Comparison of ENCODE assay signal across 10 mouse cellular contexts in genomic region chr2:85136831-85137520, GRCm38 (mm10). TPM values are rescaled to one million over a fixed set of nuclear protein-coding genes. Genes with fewer than 3 reads are reported as not detected.
DNase-seq lines count a peak whose midpoint lies in the region; ATAC-seq and TF ChIP-seq lines count a peak whose summit lies in the region.
"Had no signal": no experiment of that assay in that cellular context is flagged by ENCODE, and none has a peak within 500 bp of the region (broad histone marks: within the 10 kb centered on the region; RNA-seq: fewer than 3 reads in every experiment).

No protein-coding gene starts in this region.

- H3K4me2 ChIP-seq in heart, embryonic 15.5 days, result no peak overlapping the region
- no peak overlapping the region for H3K4me2 ChIP-seq in midbrain, embryonic 11.5 days
- no peak overlapping the region for H3K4me2 ChIP-seq in midbrain, embryonic 16.5 days (ENCODE audit: low read length)
- H3K4me2 ChIP-seq in limb, embryonic 13.5 days (replicated peaks), result no peak overlapping the region
- no peak overlapping the region for H3K4me2 ChIP-seq in stomach, postnatal 0 days (replicated peaks; ENCODE audit: low read depth)

- WGBS in heart, embryonic 15.5 days, result 65% methylated on average over 21 of the region's 21 CpGs
- WGBS in midbrain, embryonic 11.5 days, result 83% methylated on average over 21 of the region's 21 CpGs
- 89% methylated on average over 21 of the region's 21 CpGs for WGBS in midbrain, embryonic 16.5 days
- 76% methylated on average over 21 of the region's 21 CpGs for WGBS in limb, embryonic 13.5 days
- WGBS in stomach, postnatal 0 days, result 79% methylated on average over 21 of the region's 21 CpGs

- peak overlapping the region; percentile 29 for H3K4me3 ChIP-seq in heart, embryonic 15.5 days
- no peak overlapping the region for H3K4me3 ChIP-seq in midbrain, embryonic 11.5 days (ENCODE audit: low read depth, low read length)
- H3K4me3 ChIP-seq in midbrain, embryonic 16.5 days (ENCODE audit: low read depth, low read length), result no peak overlapping the region
- peak overlapping the region; percentile 17 for H3K4me3 ChIP-seq in limb, embryonic 13.5 days
- H3K4me3 ChIP-seq in stomach, postnatal 0 days (ENCODE audit: low read depth, low read length), result peak overlapping the region; percentile 25

- no peaks in the 10 kb centered on the region for H3K9me3 ChIP-seq in heart, embryonic 15.5 days (replicated peaks)
- no peaks in the 10 kb centered on the region for H3K9me3 ChIP-seq in midbrain, embryonic 11.5 days (ENCODE audit: control insufficient read depth, low read length)
- H3K9me3 ChIP-seq in midbrain, embryonic 16.5 days (replicated peaks; ENCODE audit: control insufficient read depth, low read length, poor library complexity, severe bottlenecking), result no peaks in the 10 kb centered on the region
- no peaks in the 10 kb centered on the region for H3K9me3 ChIP-seq in limb, embryonic 13.5 days
- no peaks in the 10 kb centered on the region for H3K9me3 ChIP-seq in stomach, postnatal 0 days (ENCODE audit: control insufficient read depth, low read length)

- no peaks in the 10 kb centered on the region for H3K36me3 ChIP-seq in heart, embryonic 15.5 days
- H3K36me3 ChIP-seq in midbrain, embryonic 11.5 days (ENCODE audit: control insufficient read depth, insufficient read depth, low read length), result no peaks in the 10 kb centered on the region
- H3K36me3 ChIP-seq in midbrain, embryonic 16.5 days (ENCODE audit: control insufficient read depth, insufficient read depth, low read length), result no peaks in the 10 kb centered on the region
- H3K36me3 ChIP-seq in limb, embryonic 13.5 days, result no peaks in the 10 kb centered on the region
- no peaks in the 10 kb centered on the region for H3K36me3 ChIP-seq in stomach, postnatal 0 days (ENCODE audit: control insufficient read depth, insufficient read depth, low read length)

- no peak for TF ChIP-seq EP300 in stomach, postnatal 0 days (optimal IDR thresholded peaks at IDR 0.05)

- no peak for DNase-seq in heart, adult 18-20 months
- DNase-seq in midbrain, embryonic 11.5 days (ENCODE audit: low spot score, missing footprints), result peak; percentile 78
- DNase-seq in stomach, postnatal 0 days (ENCODE audit: low spot score), result no peak
- no peak for DNase-seq in c-Kit-positive CD71-positive TER-119-positive erythroid progenitor cells, embryonic 14.5 days (ENCODE audit: low spot score)
- DNase-seq in ovary, postnatal 10 days (ENCODE audit: low spot score), result no peak

- H3K27me3 ChIP-seq in heart, embryonic 15.5 days, result 0 out of 2 replicates have a peak, but pooled peaks cover 7% of the 10 kb centered on the region
- no peaks in the 10 kb centered on the region; the same call in 1 of the 2 replicates for H3K27me3 ChIP-seq in midbrain, embryonic 11.5 days (ENCODE audit: control insufficient read depth, insufficient read depth, low read length)
- H3K27me3 ChIP-seq in midbrain, embryonic 16.5 days (ENCODE audit: control insufficient read depth, insufficient read depth, low read depth, low read length), result no peaks in the 10 kb centered on the region
- peaks cover 22% of the 10 kb centered on the region for H3K27me3 ChIP-seq in limb, embryonic 13.5 days
- no peaks in the 10 kb centered on the region for H3K27me3 ChIP-seq in stomach, postnatal 0 days (ENCODE audit: control insufficient read depth, insufficient read depth, low read length)

- H3K27ac ChIP-seq in heart, embryonic 15.5 days, result peak overlapping the region; percentile 4
- H3K27ac ChIP-seq in midbrain, embryonic 11.5 days (ENCODE audit: low read depth, low read length), result no peak overlapping the region
- H3K27ac ChIP-seq in midbrain, embryonic 16.5 days (ENCODE audit: low read length), result no peak overlapping the region
- H3K27ac ChIP-seq in limb, embryonic 13.5 days, result peak overlapping the region; percentile 28; the same call in 1 of the 2 replicates
- 0 out of 2 replicates have a peak overlapping the region, but pooled peaks have one; percentile 40 for H3K27ac ChIP-seq in stomach, postnatal 0 days (replicated peaks)

- no peak overlapping the region for H3K9ac ChIP-seq in heart, embryonic 15.5 days
- no peak overlapping the region for H3K9ac ChIP-seq in midbrain, embryonic 11.5 days (ENCODE audit: low read length)
- H3K9ac ChIP-seq in midbrain, embryonic 16.5 days (ENCODE audit: low read depth, low read length), result no peak overlapping the region
- no peak overlapping the region for H3K9ac ChIP-seq in limb, embryonic 13.5 days
- H3K9ac ChIP-seq in stomach, postnatal 0 days (ENCODE audit: low read length), result no peak overlapping the region

- no peak for TF ChIP-seq CTCF in stomach, postnatal 0 days (IDR thresholded peaks at IDR 0.05; ENCODE audit: low read depth)

- H3K4me1 ChIP-seq in heart, embryonic 15.5 days (replicated peaks), result peaks cover 16% of the 10 kb centered on the region
- H3K4me1 ChIP-seq in midbrain, embryonic 11.5 days (ENCODE audit: control insufficient read depth, insufficient read depth, low read length), result no peaks in the 10 kb centered on the region
- H3K4me1 ChIP-seq in midbrain, embryonic 16.5 days (ENCODE audit: control insufficient read depth, insufficient read depth, low read length), result no peaks in the 10 kb centered on the region
- no peaks in the 10 kb centered on the region for H3K4me1 ChIP-seq in limb, embryonic 13.5 days
- H3K4me1 ChIP-seq in stomach, postnatal 0 days (replicated peaks; ENCODE audit: control insufficient read depth, insufficient read depth), result 0 out of 2 replicates have a peak, but pooled peaks cover 2% of the 10 kb centered on the region

- ATAC-seq in heart, embryonic 15.5 days (replicated peaks; ENCODE audit: insufficient number of reproducible peaks, insufficient read depth, low FRiP score, low read depth), result no peak
- ATAC-seq in midbrain, embryonic 11.5 days (ENCODE audit: low FRiP score), result peak; percentile 35; the same call in 1 of the 2 replicates
- ATAC-seq in midbrain, embryonic 16.5 days, result no peak
- no peak; the same call in 1 of the 2 replicates for ATAC-seq in limb, embryonic 13.5 days (ENCODE audit: low FRiP score, low read depth)
- ATAC-seq in stomach, postnatal 0 days (ENCODE audit: low FRiP score, low TSS enrichment), result no peak

RNA-seq across cellular contexts. Expression of gene Aplnr, which starts 1.0 kb away (rescaled TPM):
- 36.0 and 47.7 TPM in 2 replicates for polyA plus RNA-seq in heart, embryonic 15.5 days (2015; fragmentation: Nextera tagmentation; extraction: Ambion mirVana)
- 10 to 100 TPM in 1 of 2 experiments, 1 to 10 TPM in 1; 5.7 to 11.3 TPM for total RNA-seq in heart, adult 18-20 months (2021)
- 29.8 and 29.9 TPM in 2 replicates for polyA plus RNA-seq in midbrain, embryonic 11.5 days (2014; fragmentation: Nextera tagmentation; extraction: Ambion mirVana)
- 24.8 and 26.3 TPM in 2 replicates for polyA plus RNA-seq in midbrain, embryonic 16.5 days (2015; fragmentation: Nextera tagmentation; extraction: Ambion mirVana)
- polyA plus RNA-seq in limb, embryonic 13.5 days (2015; fragmentation: Nextera tagmentation; extraction: Ambion mirVana), result 42.2 and 49.7 TPM in 2 replicates
- 25.1 and 28.0 TPM in 2 replicates for polyA plus RNA-seq in stomach, postnatal 0 days (2015; fragmentation: Nextera tagmentation; extraction: Ambion mirVana)
- total RNA-seq: granulocyte monocyte progenitor cell, adult 5-6 weeks; monocyte, adult 5-6 weeks had no signal

Comparison
In these comparisons a context has a peak if more than half of its experiments do, and no peak if none do; other contexts are left out.
1. H3K27ac ChIP-seq: peak in heart, embryonic 15.5 days (single experiment), limb, embryonic 13.5 days (single experiment) and stomach, postnatal 0 days (single experiment); none in midbrain, embryonic 11.5 days (single experiment) and midbrain, embryonic 16.5 days (single experiment).
2. H3K4me3 ChIP-seq: peak in heart, embryonic 15.5 days (single experiment), limb, embryonic 13.5 days (single experiment) and stomach, postnatal 0 days (single experiment); none in midbrain, embryonic 11.5 days (single experiment) and midbrain, embryonic 16.5 days (single experiment).